Mouse (Mus musculus) adrenal gland, adult 10 weeks (tissue): ENCODE measurements around the gene Gm15023. TPM values are rescaled to one million over a fixed set of nuclear protein-coding genes. Genes with fewer than 3 reads are reported as not detected.

Experiments
- polyA plus RNA-seq: library from polyadenylated mRNA; stranded (reverse); fragments of 350-450 nt; fragmentation: Illumina TruSeq; extraction: RNeasy Lipid Tissue Mini Kit (QIAGEN cat#74804); gene quantifications from one replicate; pipeline ENCODE4 v1.2.3, GENCODE M21; 2014; ENCODE audit warnings: low read depth, low replicate concordance

Gene Gm15023
- not detected for polyA plus RNA-seq

DNA sequence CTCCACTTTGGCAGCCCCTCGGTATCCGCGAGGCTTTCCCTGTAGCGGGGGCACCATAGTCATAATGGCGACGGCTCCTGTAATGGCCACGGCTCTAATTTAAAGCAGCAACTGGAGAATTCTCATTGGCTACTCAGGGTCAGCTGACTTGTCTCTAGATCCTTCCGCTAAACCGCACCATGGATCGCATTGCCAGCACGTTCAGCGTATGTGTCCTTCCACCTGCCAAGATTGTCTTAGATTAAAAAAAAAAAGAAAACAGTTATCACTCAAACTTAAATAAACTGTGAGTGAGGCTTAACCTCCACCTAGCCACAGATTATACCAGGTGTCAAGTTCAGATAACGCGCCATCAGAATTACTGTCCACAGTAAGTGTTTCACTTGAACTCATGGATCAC lies at the start of gene Gm15023:
TSS of gene Gm15023 (minus strand) at position 101 of the 400 bp plus-strand sequence.

GRCm38 (mm10) chrX:135210436-135211221 lies 33.2 kb upstream of the Gm15023 start, which contains the start of gene Tceal6:
Tceal6 (minus strand) TSS chrX:135210687.

Other genes starting within 250 kb of the Gm15023 start
- 0.47 TPM for gene Nxf2, start 212.9 kb downstream of the Gm15023 start, polyA plus RNA-seq
- 48.6 TPM for gene Zmat1, start 168.4 kb downstream of the Gm15023 start, polyA plus RNA-seq
- 0.99 TPM for gene Tceal6, start 33.1 kb upstream of the Gm15023 start, polyA plus RNA-seq
- gene Pramel3, start 124.7 kb upstream of the Gm15023 start, polyA plus RNA-seq = not detected
- gene Gm5128, start 195.7 kb upstream of the Gm15023 start, polyA plus RNA-seq = not detected